Mouse (Mus musculus) kidney, embryonic 14.5 days (tissue): ENCODE results near the gene Mkks. TPM values are rescaled to one million over a fixed set of nuclear protein-coding genes. Genes with fewer than 3 reads are reported as not detected.

ENCODE experiments used
- ATAC-seq: fragments of 200-750 bp; cut with Nextera tagmentation; 2 replicates; pipeline ENCODE4 v1.8.0; 2017; ENCODE audit warnings: moderate number of reproducible peaks, mild to moderate bottlenecking, moderate TSS enrichment, moderate library complexity; ENCODE audit not compliant: low FRiP score, low TSS enrichment
- H3K27ac ChIP-seq: fragments of 300-500 bp; sonication (generic); 2 replicates; pipeline ENCODE4 v1.5.1; 2014; ENCODE audit warnings: low read depth, mild to moderate bottlenecking, low read length, moderate library complexity, mixed read lengths
- H3K27me3 ChIP-seq: fragments of 300-500 bp; sonication (generic); 2 replicates; pipeline ENCODE4 v1.6.1; 2014; ENCODE audit warnings: mild to moderate bottlenecking, low read length; ENCODE audit not compliant: control insufficient read depth, insufficient read depth
- H3K36me3 ChIP-seq: fragments of 300-500 bp; sonication (generic); 2 replicates; pipeline ENCODE4 v1.6.1; 2014; ENCODE audit warnings: low read length, mixed read lengths; ENCODE audit not compliant: control insufficient read depth, insufficient read depth
- H3K4me1 ChIP-seq: fragments of 300-500 bp; sonication (generic); 2 replicates; pipeline ENCODE4 v1.6.1; 2014; ENCODE audit warnings: low read length, mixed read lengths; ENCODE audit not compliant: control insufficient read depth, insufficient read depth
- H3K4me2 ChIP-seq: fragments of 300-500 bp; sonication (generic); replicated peaks from 2 replicates; pipeline ENCODE4 v1.6.1; 2014; ENCODE audit warnings: low read depth, mild to moderate bottlenecking, low read length
- H3K4me3 ChIP-seq: fragments of 300-500 bp; sonication (generic); 2 replicates; pipeline ENCODE4 v1.5.1; 2014; ENCODE audit warnings: mild to moderate bottlenecking, low read length
- H3K9ac ChIP-seq: fragments of 300-500 bp; sonication (generic); 2 replicates; pipeline ENCODE4 v1.6.1; 2014; ENCODE audit warnings: low read depth, mild to moderate bottlenecking, low read length, moderate library complexity
- H3K9me3 ChIP-seq: fragments of 300-500 bp; sonication (generic); 2 replicates; pipeline ENCODE4 v1.6.1; 2016; ENCODE audit warnings: low read length; ENCODE audit not compliant: control insufficient read depth
- WGBS: fragments of 180-500 bp; shearing (Covaris S2); extraction: QIAGEN DNeasy Blood & Tissue Kit; methylation state at CpG from one replicate; pipeline ENCODE4 v1.1.7; 2014; 5-methylcytosine and 5-hydroxymethylcytosine counted together
- polyA plus RNA-seq: library from polyadenylated mRNA; unstranded; fragments of >200 nt; fragmentation: Nextera tagmentation; extraction: Ambion mirVana; gene quantifications from 2 replicates; pipeline ENCODE4 v1.2.1, GENCODE M21; 2014

The Mkks gene
- polyA plus RNA-seq, 1 experiment from 2014 or later = 20.7 TPM

DNA sequence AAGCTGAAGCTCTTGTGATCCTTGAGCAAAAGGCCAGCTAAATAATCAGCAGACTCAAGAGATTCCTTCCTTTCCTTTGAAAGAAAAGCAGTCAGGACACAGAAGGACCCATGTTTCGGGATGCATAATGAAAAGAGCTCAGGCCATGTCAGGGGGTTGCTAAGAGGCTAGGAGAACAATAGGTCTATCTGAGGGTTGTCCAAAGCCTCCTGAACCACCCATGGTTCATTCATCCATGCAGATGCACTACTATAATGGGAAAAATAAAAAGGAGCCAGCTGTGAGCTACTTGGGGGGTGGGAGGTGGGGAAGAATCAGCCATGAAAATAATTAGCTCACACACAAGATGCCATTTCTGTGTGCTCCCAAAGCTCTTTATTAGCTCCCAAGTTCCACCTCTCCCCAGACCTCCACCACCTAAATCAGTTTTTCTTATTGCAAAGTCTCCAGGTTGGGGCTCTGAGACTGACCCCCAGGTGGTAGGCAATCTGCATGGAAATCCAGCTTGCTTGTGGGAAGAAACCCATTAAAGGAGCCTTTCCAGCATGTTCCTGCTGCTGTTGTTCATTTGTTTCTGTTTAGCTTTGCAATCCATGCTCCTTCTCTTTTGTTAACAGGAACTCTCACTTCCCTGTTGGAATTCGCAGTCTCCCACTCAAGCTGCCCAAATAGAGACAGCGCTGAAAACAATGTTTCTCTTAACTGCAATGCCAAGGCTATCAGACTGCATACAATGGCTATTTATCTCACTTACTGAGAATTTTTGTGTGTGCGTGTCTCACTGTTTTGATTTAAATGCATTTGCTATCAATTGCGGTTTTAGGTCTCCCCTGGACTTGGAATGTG lies 36.4 kb downstream of the Mkks start:
- WGBS = 65% methylated on average over 5 of the region's 5 CpGs
- ATAC-seq = no peak

DNA sequence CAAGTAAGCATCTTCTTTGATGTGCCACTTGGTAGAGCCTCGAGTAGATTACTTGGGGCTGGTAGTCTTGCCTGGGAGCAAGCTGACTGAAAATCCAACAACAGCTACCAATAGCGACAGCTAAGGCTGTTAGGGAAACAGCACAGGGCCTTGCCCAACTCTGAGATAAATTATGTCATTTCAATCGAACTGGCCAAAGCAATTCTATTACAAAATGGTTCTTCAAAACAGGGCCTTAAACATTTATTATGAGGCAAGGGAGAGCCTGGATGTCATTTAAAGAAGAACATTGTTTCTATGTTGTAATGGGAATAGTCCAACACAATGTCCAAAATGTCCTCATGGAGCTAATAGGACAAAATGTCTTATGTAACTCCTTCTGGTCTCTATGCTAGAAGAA lies 40.8 kb downstream of the Mkks start:
- H3K4me1 ChIP-seq = no peaks in the 10 kb centered on the region
- no peaks in the 10 kb centered on the region for H3K27me3 ChIP-seq
- no peaks in the 10 kb centered on the region for H3K36me3 ChIP-seq
- no peak overlapping the region for H3K4me3 ChIP-seq
- 69% methylated on average over 3 of the region's 3 CpGs for WGBS
- no peaks in the 10 kb centered on the region for H3K9me3 ChIP-seq
- no peak overlapping the region for H3K4me2 ChIP-seq
- no peak for ATAC-seq
- no peak overlapping the region for H3K27ac ChIP-seq
- no peak overlapping the region for H3K9ac ChIP-seq

More for the DNA sequence above, 36.4 kb downstream of the Mkks start:
- Histone ChIP-seq H3K9ac (no peak overlapping the region), H3K27ac (no peak overlapping the region), H3K4me1 (no peaks in the 10 kb centered on the region), H3K9me3 (no peaks in the 10 kb centered on the region), H3K4me2 (no peak overlapping the region), H3K36me3 (no peaks in the 10 kb centered on the region), H3K27me3 (no peaks in the 10 kb centered on the region), H3K4me3 (no peak overlapping the region)

GRCm38 (mm10) chr2:136837994-136838393 lies 53.2 kb downstream of the Mkks start:
- ATAC-seq = no peak
- 52% methylated on average over 1 of the region's 1 CpGs for WGBS
- H3K9ac ChIP-seq = no peak overlapping the region

DNA sequence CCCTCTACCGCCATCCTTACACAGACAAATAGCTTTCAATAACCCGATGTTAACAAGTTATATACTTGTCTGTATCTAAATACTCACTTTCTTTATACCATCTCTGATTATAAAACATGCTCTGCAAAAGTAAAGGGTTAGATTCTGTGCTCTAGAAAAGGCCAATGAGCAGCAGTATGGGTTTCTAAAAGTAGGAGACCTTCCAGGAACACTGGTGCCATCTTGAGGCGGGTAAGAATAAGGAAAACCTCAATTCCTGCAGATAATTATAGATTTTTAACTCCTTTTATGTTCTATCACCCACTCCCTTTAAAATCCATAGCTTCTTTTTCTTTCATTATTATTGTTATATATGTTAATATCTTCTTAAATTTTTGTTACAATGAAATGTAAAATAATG lies 55.3 kb downstream of the Mkks start:
- WGBS = 70% methylated on average over 3 of the region's 3 CpGs
- no peak for ATAC-seq
- H3K9me3 ChIP-seq = no peaks in the 10 kb centered on the region
- H3K4me2 ChIP-seq = no peak overlapping the region
- H3K27ac ChIP-seq = no peak overlapping the region
- H3K36me3 ChIP-seq = no peaks in the 10 kb centered on the region
- no peak overlapping the region for H3K9ac ChIP-seq
- no peak overlapping the region for H3K4me3 ChIP-seq
- 0 out of 2 replicates have a peak, but pooled peaks cover 4% of the 10 kb centered on the region for H3K4me1 ChIP-seq
- no peaks in the 10 kb centered on the region for H3K27me3 ChIP-seq

More at GRCm38 (mm10) chr2:136837994-136838393, 53.2 kb downstream of the Mkks start:
- Histone ChIP-seq H3K4me1 (no peaks in the 10 kb centered on the region), H3K4me3 (no peak overlapping the region), H3K27ac (no peak overlapping the region), H3K4me2 (no peak overlapping the region), H3K9me3 (no peaks in the 10 kb centered on the region), H3K36me3 (no peaks in the 10 kb centered on the region), H3K27me3 (no peaks in the 10 kb centered on the region)

DNA sequence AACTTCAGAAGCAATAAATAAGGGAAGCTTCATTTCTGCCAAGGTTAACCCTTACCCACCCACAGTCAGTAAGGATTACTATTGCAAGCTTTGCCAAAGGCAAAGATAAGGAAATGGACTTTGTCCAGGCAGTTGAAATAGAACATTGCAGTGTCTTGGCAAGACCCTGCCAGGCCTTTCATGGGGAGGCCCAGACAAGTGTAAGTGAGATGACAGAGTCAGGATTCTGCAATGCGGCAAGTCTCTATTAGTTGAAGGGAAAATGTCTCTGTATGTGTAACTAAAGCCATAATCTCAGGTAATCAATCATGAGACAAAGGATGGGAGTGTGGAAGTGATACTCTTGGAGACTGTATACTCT lies 56.5 kb downstream of the Mkks start:
- no peaks in the 10 kb centered on the region for H3K9me3 ChIP-seq
- no peak overlapping the region for H3K4me2 ChIP-seq
- no peaks in the 10 kb centered on the region for H3K27me3 ChIP-seq
- no peak overlapping the region for H3K27ac ChIP-seq
- no peaks in the 10 kb centered on the region for H3K36me3 ChIP-seq
- H3K4me3 ChIP-seq = no peak overlapping the region
- 59% methylated on average over 1 of the region's 1 CpGs for WGBS
- no peak overlapping the region for H3K9ac ChIP-seq
- no peak for ATAC-seq
- H3K4me1 ChIP-seq = 0 out of 2 replicates have a peak, but pooled peaks cover 4% of the 10 kb centered on the region

DNA sequence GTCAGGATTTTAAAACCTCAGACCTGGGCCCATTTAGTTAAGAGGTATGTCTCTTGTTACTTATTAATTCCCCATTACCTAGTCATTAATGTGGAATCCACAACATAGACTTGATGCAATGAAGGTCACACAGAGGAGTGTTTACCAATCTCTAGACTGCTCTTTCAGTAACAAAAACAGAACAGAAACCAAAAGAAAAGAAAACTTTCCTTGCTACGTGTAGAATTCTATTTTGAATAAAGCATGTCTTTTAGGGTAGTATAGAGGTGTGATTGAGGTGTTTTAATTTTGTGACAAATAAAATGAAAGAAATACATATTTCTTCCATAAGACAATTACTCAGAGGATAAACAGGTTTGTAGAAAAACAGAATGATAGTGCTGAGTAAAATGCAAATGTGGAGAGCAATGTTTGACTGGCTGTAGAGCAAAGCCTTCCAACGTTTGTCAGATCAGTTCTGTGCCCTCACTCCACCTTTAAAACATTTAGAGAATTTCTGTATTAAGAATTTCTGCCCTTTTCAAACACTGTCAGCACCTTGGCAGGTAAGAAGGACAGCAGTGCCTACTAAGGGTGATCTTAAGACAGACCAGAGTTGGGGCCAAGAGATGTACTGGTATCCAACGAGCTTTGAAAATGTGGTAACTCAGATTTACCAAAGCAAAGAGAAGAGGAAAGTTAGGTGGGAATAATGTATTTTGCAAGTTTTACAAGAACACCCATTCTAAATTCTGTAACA lies 57.0 kb downstream of the Mkks start:
- Histone ChIP-seq H3K4me2 (no peak overlapping the region), H3K27me3 (no peaks in the 10 kb centered on the region), H3K9ac (no peak overlapping the region), H3K36me3 (no peaks in the 10 kb centered on the region), H3K9me3 (no peaks in the 10 kb centered on the region), H3K4me3 (no peak overlapping the region), H3K4me1 (0 out of 2 replicates have a peak, but pooled peaks cover 4% of the 10 kb centered on the region), H3K27ac (no peak overlapping the region)
- 74% methylated on average over 3 of the region's 3 CpGs for WGBS
- no peak for ATAC-seq

DNA sequence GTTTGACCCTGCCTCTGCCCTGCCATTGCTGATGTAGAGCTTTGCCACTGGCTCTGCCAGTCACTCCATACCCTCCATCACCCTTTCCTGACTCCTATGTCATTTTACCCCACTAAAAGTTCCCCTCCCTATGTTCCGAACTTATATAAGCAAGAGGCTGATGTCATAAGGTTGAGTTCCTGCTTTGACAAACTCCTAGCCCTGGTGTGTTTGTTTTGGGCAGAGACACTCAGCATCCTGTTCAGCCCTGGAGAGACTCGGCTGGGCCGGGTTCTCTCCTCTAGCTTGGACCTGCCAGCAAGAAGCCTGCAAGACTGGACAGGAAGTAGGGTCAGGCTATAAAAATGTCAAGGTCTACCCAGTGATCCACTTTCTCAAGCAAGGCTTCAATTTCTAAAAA lies 58.3 kb downstream of the Mkks start:
- no peaks in the 10 kb centered on the region for H3K27me3 ChIP-seq
- no peaks in the 10 kb centered on the region for H3K36me3 ChIP-seq
- ATAC-seq = peak; percentile 87
- no peak overlapping the region for H3K4me2 ChIP-seq
- H3K4me3 ChIP-seq = no peak overlapping the region
- no peaks in the 10 kb centered on the region for H3K9me3 ChIP-seq
- 0 out of 2 replicates have a peak, but pooled peaks cover 4% of the 10 kb centered on the region for H3K4me1 ChIP-seq
- no peak overlapping the region for H3K9ac ChIP-seq
- WGBS = 14% methylated on average over 3 of the region's 3 CpGs
- H3K27ac ChIP-seq = no peak overlapping the region

DNA sequence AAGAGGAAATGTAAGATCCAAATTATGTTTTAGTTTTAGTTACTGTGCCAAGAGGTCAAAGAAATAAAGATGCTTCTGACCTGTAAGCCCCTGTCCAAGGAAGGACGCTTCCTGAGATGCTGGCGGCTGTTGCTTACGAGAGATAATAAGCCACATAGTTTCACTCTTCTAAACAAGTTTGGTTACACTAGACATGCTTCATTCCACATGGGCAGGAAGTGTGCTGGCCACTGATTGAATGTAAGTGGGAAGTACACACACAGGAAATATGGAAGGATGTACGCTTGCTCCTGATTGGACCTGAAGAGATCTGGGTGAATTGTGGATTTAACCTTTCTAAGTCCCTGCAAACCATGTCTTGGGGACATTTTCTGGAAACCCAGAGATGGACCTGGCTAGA lies 63.6 kb downstream of the Mkks start:
- ATAC-seq = no peak
- Histone ChIP-seq H3K9ac (no peak overlapping the region), H3K9me3 (no peaks in the 10 kb centered on the region), H3K27me3 (no peaks in the 10 kb centered on the region), H3K36me3 (no peaks in the 10 kb centered on the region), H3K4me1 (0 out of 2 replicates have a peak, but pooled peaks cover under 1% of the 10 kb centered on the region), H3K27ac (no peak overlapping the region), H3K4me3 (no peak overlapping the region), H3K4me2 (no peak overlapping the region)
- 56% methylated on average over 4 of the region's 4 CpGs for WGBS
